Mouse (Mus musculus) spleen, adult 2 months (tissue): ENCODE measurements around the gene Fopnl.

Source experiments
- CTCF ChIP-seq: fragments of 200-500 bp; IDR thresholded peaks from 2 replicates; pipeline ENCODE4 v1.5.1; 2011; ENCODE audit warnings: mild to moderate bottlenecking, inconsistent platforms; ENCODE audit not compliant: insufficient read depth, insufficient read length, insufficient replicate concordance; ENCODE audit errors: extremely low read depth
- POLR2A ChIP-seq: fragments of 200-500 bp; IDR thresholded peaks from 2 replicates; pipeline ENCODE4 v1.6.1; 2011; ENCODE audit warnings: low read depth, low read length, inconsistent platforms

GRCm38 (mm10) chr16:14292205-14293199 is 24.7 kb downstream of the Fopnl start:
- TF ChIP-seq CTCF (no peak), POLR2A (no peak)
